Mouse (Mus musculus) liver, postnatal 0 days (tissue): ENCODE measurements around the gene Grik1. TPM values are rescaled to one million over a fixed set of nuclear protein-coding genes. Genes with fewer than 3 reads are reported as not detected.
A peak's percentile ranks its signal among the peaks of the same experiment; 100 is the strongest.

Source experiments
- ATAC-seq: fragments of 200-750 bp; cut with Nextera tagmentation; 2 replicates; pipeline ENCODE4 v1.8.0; 2017; ENCODE audit warnings: mild to moderate bottlenecking, moderate library complexity
- DNase-seq: peaks from one replicate; pipeline ENCODE4 v3.0.0-alpha.2; 2016
- H3K27ac ChIP-seq: fragments of 300-500 bp; sonication (generic); 2 replicates; pipeline ENCODE4 v1.5.1; 2014; ENCODE audit warnings: antibody characterized with exemption, moderate library complexity, mild to moderate bottlenecking, low read depth
- H3K27me3 ChIP-seq: fragments of 300-500 bp; sonication (generic); 2 replicates; pipeline ENCODE4 v1.6.1; 2014; ENCODE audit warnings: low read length, control low read depth, mixed read lengths; ENCODE audit not compliant: insufficient read depth
- H3K36me3 ChIP-seq: fragments of 300-500 bp; sonication (generic); replicated peaks from 2 replicates; pipeline ENCODE4 v1.6.1; 2014; ENCODE audit warnings: mild to moderate bottlenecking, control low read depth, low read length, moderate library complexity, mixed read lengths; ENCODE audit not compliant: insufficient read depth
- H3K4me1 ChIP-seq: fragments of 300-500 bp; sonication (generic); 2 replicates; pipeline ENCODE4 v1.6.1; 2014; ENCODE audit warnings: antibody characterized with exemption, mild to moderate bottlenecking, control low read depth; ENCODE audit not compliant: insufficient read depth
- H3K4me2 ChIP-seq: fragments of 300-500 bp; sonication (generic); 2 replicates; pipeline ENCODE4 v1.6.1; 2014; ENCODE audit warnings: low read depth, mild to moderate bottlenecking, low read length, moderate library complexity, mixed read lengths
- H3K4me3 ChIP-seq: fragments of 300-500 bp; sonication (generic); 2 replicates; pipeline ENCODE4 v1.5.1; 2014; ENCODE audit warnings: low read depth, low read length
- H3K9ac ChIP-seq: fragments of 300-500 bp; sonication (generic); replicated peaks from 2 replicates; pipeline ENCODE4 v1.6.1; 2014; ENCODE audit warnings: mild to moderate bottlenecking, moderate library complexity
- H3K9me3 ChIP-seq: fragments of 300-500 bp; sonication (generic); 2 replicates; pipeline ENCODE4 v1.6.1; 2016; ENCODE audit warnings: mild to moderate bottlenecking, control low read depth, low read length, mixed read lengths
- CTCF ChIP-seq: sonication (generic); IDR thresholded peaks from 2 replicates; pipeline ENCODE4 v1.5.1; 2016; ENCODE audit warnings: antibody characterized with exemption, low read depth
- EP300 ChIP-seq: IDR thresholded peaks from 2 replicates; pipeline ENCODE4 v1.6.1; 2016; ENCODE audit warnings: antibody characterized with exemption, low read depth, mild to moderate bottlenecking
- WGBS: fragments of 180-500 bp; shearing (Covaris S2); extraction: QIAGEN DNeasy Blood & Tissue Kit; methylation state at CpG from one replicate; pipeline ENCODE4 v1.1.7; 2014; ENCODE audit not compliant: insufficient replicate concordance; 5-methylcytosine and 5-hydroxymethylcytosine counted together
- polyA plus RNA-seq: library from polyadenylated mRNA; unstranded; fragments of >200 nt; fragmentation: Nextera tagmentation; extraction: Ambion mirVana; gene quantifications from 2 replicates; pipeline ENCODE4 v1.2.1, GENCODE M21; 2015

Grik1 gene
- not detected in 2 replicates for polyA plus RNA-seq

DNA sequence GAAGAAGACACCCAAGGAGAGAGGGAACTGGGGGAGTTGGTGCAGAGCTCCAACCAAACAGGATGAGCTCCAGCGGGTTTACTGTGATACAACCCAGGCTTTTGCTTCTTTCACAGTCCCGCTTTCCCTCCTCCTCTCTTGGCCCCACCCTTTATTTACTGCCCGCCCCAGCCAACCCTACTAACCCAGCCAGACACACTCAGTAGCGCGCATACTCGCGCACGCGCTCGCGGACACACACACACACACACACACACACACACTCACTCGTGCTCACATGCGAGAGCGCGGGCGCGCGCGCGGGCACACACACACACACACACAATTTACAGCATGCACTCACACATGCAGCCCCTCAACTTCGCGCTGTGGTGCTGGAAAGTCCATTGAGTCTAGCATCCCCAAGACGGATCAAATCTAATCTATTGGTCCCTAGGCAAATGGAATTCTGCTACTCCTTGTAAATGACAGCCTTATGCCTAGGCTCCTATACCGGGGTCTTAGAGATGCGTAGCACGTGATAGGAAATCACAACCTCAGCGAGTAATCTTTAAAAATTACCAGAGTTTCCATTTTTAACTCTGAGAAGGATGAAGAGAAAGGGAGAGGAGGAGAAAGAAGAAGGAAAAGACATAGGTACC lies at the start of gene Grik1:
Gene Grik1 (minus strand): TSS at position 134 of the 641 bp plus-strand sequence.
- Histone ChIP-seq H3K4me1 (no peaks in the 10 kb centered on the region), H3K9ac (no peak within 1 kb of the TSS), H3K9me3 (no peaks in the 10 kb centered on the region), H3K36me3 (no peaks in the 10 kb centered on the region), H3K27me3 (peaks cover 18% of the 10 kb centered on the region; the same call in 1 of the 2 replicates), H3K4me2 (no peak within 1 kb of the TSS), H3K4me3 (no peak within 1 kb of the TSS), H3K27ac (no peak within 1 kb of the TSS)
- ATAC-seq (no peak), DNase-seq (no peak)
- no peak for TF ChIP-seq CTCF
- no peak for TF ChIP-seq EP300
- WGBS: 2% methylated on average over 27 of the region's 27 CpGs

- ATAC-seq (no peak), DNase-seq (no peak)
- WGBS: 40% methylated on average over 3 of the region's 3 CpGs
- no peak overlapping the region for H3K27ac ChIP-seq
- H3K9me3 ChIP-seq: no peaks in the 10 kb centered on the region
- peaks cover 15% of the 10 kb centered on the region; the same call in 1 of the 2 replicates for H3K27me3 ChIP-seq
- H3K4me1 ChIP-seq: no peaks in the 10 kb centered on the region
- TF ChIP-seq EP300 (no peak), CTCF (peak; percentile 16; the same call in 1 of the 2 replicates)
- no peak overlapping the region for H3K4me2 ChIP-seq
- H3K4me3 ChIP-seq: no peak overlapping the region
- no peaks in the 10 kb centered on the region for H3K36me3 ChIP-seq
- no peak overlapping the region for H3K9ac ChIP-seq
Measured at GRCm38 (mm10) chr16:88294209-88294608, 4.1 kb upstream of the Grik1 start.

GRCm38 (mm10) chr16:88289421-88290081 lies 514 bp downstream of the Grik1 start:
- WGBS: 4% methylated on average over 40 of the region's 40 CpGs
- peaks cover 18% of the 10 kb centered on the region; the same call in 1 of the 2 replicates for H3K27me3 ChIP-seq
- H3K9ac ChIP-seq: no peak overlapping the region
- no peak for ATAC-seq
- no peaks in the 10 kb centered on the region for H3K9me3 ChIP-seq
- H3K36me3 ChIP-seq: no peaks in the 10 kb centered on the region
- H3K4me2 ChIP-seq: no peak overlapping the region
- H3K27ac ChIP-seq: no peak overlapping the region
- no peak overlapping the region for H3K4me3 ChIP-seq
- DNase-seq: no peak
- H3K4me1 ChIP-seq: no peaks in the 10 kb centered on the region
- TF ChIP-seq EP300: no peak
- no peak for TF ChIP-seq CTCF

DNA sequence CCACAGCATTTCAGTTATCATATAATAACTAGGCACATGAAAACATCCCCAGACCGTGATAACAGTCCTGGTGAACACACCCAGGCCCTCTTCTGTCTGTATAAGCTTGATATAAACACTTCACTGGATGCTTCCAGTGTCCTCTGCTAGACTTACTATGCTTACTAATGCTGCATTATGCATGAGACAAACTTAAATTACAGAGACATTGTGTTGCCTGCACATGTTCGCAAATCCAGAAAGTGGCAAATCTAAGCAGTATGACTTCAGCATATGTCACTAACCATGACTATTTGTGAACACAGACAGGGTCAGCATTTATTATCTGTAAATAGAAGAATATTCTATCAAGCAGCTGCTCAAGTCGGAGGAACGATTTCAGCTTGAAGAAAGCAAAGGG lies 31.7 kb downstream of the Grik1 start:
- Histone ChIP-seq H3K27ac (no peak overlapping the region), H3K9ac (no peak overlapping the region), H3K27me3 (no peaks in the 10 kb centered on the region), H3K36me3 (no peaks in the 10 kb centered on the region), H3K4me3 (no peak overlapping the region), H3K4me2 (no peak overlapping the region), H3K9me3 (no peaks in the 10 kb centered on the region), H3K4me1 (no peaks in the 10 kb centered on the region)
- DNase-seq (no peak), ATAC-seq (no peak)
- TF ChIP-seq EP300 (no peak), CTCF (no peak)
- WGBS: 77% methylated on average over 4 of the region's 4 CpGs

DNA sequence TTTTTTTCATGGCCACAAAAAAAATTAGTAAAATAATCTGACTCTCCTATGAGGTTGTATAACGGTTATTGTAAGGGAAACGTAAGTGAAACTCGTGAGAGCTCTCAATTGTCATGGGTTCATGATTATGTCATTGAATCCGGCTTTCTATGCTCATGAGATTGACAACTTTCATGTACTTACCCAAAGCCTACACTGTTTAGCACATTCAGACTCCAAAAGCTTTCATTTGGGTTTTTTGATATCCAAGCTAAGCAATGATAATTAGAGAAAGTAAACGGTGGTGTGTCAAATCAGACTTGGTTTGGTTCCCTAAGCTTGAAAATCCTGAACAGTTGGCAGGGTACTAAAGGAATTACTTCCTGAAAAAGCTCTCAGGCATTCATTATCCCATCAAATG lies 33.0 kb downstream of the Grik1 start:
- Histone ChIP-seq H3K9ac (no peak overlapping the region), H3K36me3 (no peaks in the 10 kb centered on the region), H3K27me3 (no peaks in the 10 kb centered on the region), H3K4me3 (no peak overlapping the region), H3K4me2 (no peak overlapping the region), H3K27ac (no peak overlapping the region), H3K4me1 (no peaks in the 10 kb centered on the region), H3K9me3 (no peaks in the 10 kb centered on the region)
- 80% methylated on average over 5 of the region's 5 CpGs for WGBS
- no peak for DNase-seq
- TF ChIP-seq EP300 (no peak), CTCF (no peak)
- no peak for ATAC-seq

- no peak overlapping the region for H3K4me2 ChIP-seq
- DNase-seq (no peak), ATAC-seq (no peak)
- WGBS: 65% methylated on average over 3 of the region's 3 CpGs
- TF ChIP-seq EP300: no peak
- TF ChIP-seq CTCF: no peak
- no peak overlapping the region for H3K27ac ChIP-seq
- H3K36me3 ChIP-seq: no peaks in the 10 kb centered on the region
- H3K4me3 ChIP-seq: no peak overlapping the region
- no peaks in the 10 kb centered on the region for H3K4me1 ChIP-seq
- H3K9ac ChIP-seq: no peak overlapping the region
- no peaks in the 10 kb centered on the region for H3K27me3 ChIP-seq
- H3K9me3 ChIP-seq: no peaks in the 10 kb centered on the region
Measured at GRCm38 (mm10) chr16:88256101-88256500, 34.0 kb downstream of the Grik1 start.
